9 mouse cellular contexts compared by ENCODE assay signal in genomic region chr7:25711731-25712197, GRCm38 (mm10). TPM values are rescaled to one million over a fixed set of nuclear protein-coding genes. Genes with fewer than 3 reads are reported as not detected.
A peak's percentile ranks its signal among the peaks of the same experiment; 100 is the strongest.
DNase-seq lines count a peak whose midpoint lies in the region; ATAC-seq and TF ChIP-seq lines count a peak whose summit lies in the region.
"Had no signal": no experiment of that assay in that cellular context is flagged by ENCODE, and none has a peak within 500 bp of the region (broad histone marks: within the 10 kb centered on the region; RNA-seq: fewer than 3 reads in every experiment).

No protein-coding gene starts in this region.

- H3K27me3 ChIP-seq in kidney, embryonic 14.5 days (ENCODE audit: control insufficient read depth, insufficient read depth, low read length), result no peaks in the 10 kb centered on the region
- H3K27me3 ChIP-seq in kidney, adult 2 months (replicated peaks; ENCODE audit: control insufficient read depth, insufficient read depth, low read length), result no peaks in the 10 kb centered on the region
- no peaks in the 10 kb centered on the region for H3K27me3 ChIP-seq in hindbrain, embryonic 16.5 days (replicated peaks; ENCODE audit: control insufficient read depth, insufficient read depth, low read length)
- H3K27me3 ChIP-seq in midbrain, embryonic 15.5 days (replicated peaks), result no peaks in the 10 kb centered on the region

- 0 out of 2 replicates have a peak, but pooled peaks have one; percentile 5 for ATAC-seq in kidney, embryonic 14.5 days (ENCODE audit: low FRiP score, low TSS enrichment)
- ATAC-seq in hindbrain, embryonic 16.5 days, result no peak
- 0 out of 2 replicates have a peak, but pooled peaks have one; percentile 15 for ATAC-seq in midbrain, embryonic 15.5 days (replicated peaks)

- TF ChIP-seq CTCF in kidney, adult 2 months (conservative IDR thresholded peaks at IDR 0.05; ENCODE audit: insufficient read depth, insufficient read length, low read depth, low read length), result no peak
- no peak for TF ChIP-seq CTCF in bone marrow, adult 2 months (IDR thresholded peaks at IDR 0.05; ENCODE audit: control insufficient read depth, insufficient read depth, low read length)

- no peak overlapping the region for H3K4me2 ChIP-seq in kidney, embryonic 14.5 days (replicated peaks; ENCODE audit: low read depth, low read length)
- H3K4me2 ChIP-seq in hindbrain, embryonic 16.5 days (ENCODE audit: low read length), result no peak overlapping the region
- no peak overlapping the region for H3K4me2 ChIP-seq in midbrain, embryonic 15.5 days

- no peak overlapping the region for H3K4me3 ChIP-seq in kidney, embryonic 14.5 days (ENCODE audit: low read length)
- H3K4me3 ChIP-seq in kidney, adult 2 months (ENCODE audit: insufficient read depth, low read depth, low read length), result no peak overlapping the region
- H3K4me3 ChIP-seq in bone marrow, adult 2 months (replicated peaks; ENCODE audit: control insufficient read depth, low read depth, low read length), result no peak overlapping the region
- H3K4me3 ChIP-seq in hindbrain, embryonic 16.5 days (ENCODE audit: low read length), result no peak overlapping the region
- no peak overlapping the region for H3K4me3 ChIP-seq in midbrain, embryonic 15.5 days

- H3K4me1 ChIP-seq in kidney, embryonic 14.5 days (ENCODE audit: control insufficient read depth, insufficient read depth, low read length), result peaks cover 23% of the 10 kb centered on the region
- H3K4me1 ChIP-seq in kidney, adult 2 months (ENCODE audit: control insufficient read depth, insufficient read depth, low read length), result 0 out of 2 replicates have a peak, but pooled peaks cover 3% of the 10 kb centered on the region
- H3K4me1 ChIP-seq in bone marrow, adult 2 months (ENCODE audit: control insufficient read depth, insufficient read depth, low read length), result peaks cover 12% of the 10 kb centered on the region
- H3K4me1 ChIP-seq in hindbrain, embryonic 16.5 days (ENCODE audit: control insufficient read depth, insufficient read depth, low read depth, low read length), result peaks cover 9% of the 10 kb centered on the region
- H3K4me1 ChIP-seq in midbrain, embryonic 15.5 days, result peaks cover 17% of the 10 kb centered on the region

- no peak overlapping the region for H3K9ac ChIP-seq in kidney, embryonic 14.5 days (ENCODE audit: low read depth, low read length)
- H3K9ac ChIP-seq in hindbrain, embryonic 16.5 days (ENCODE audit: low read depth, low read length), result no peak overlapping the region; the same call in 1 of the 2 replicates
- H3K9ac ChIP-seq in midbrain, embryonic 15.5 days, result no peak overlapping the region

- DNase-seq in kidney, adult 2 months, result no peak
- peak; percentile 50 for DNase-seq in forelimb bud, embryonic 11.5 days (ENCODE audit: low read depth, low spot score)
- DNase-seq in thymus, postnatal 0 days (ENCODE audit: low spot score), result no peak
- DNase-seq in kidney, adult 11 months, result no peak

- no peak overlapping the region for H3K27ac ChIP-seq in kidney, embryonic 14.5 days (ENCODE audit: low read depth, low read length)
- no peak overlapping the region for H3K27ac ChIP-seq in kidney, adult 2 months (ENCODE audit: insufficient read depth, low read depth, low read length)
- peak overlapping the region; percentile 79 for H3K27ac ChIP-seq in bone marrow, adult 2 months (ENCODE audit: control insufficient read depth, insufficient read depth, low read depth, low read length, poor library complexity)
- H3K27ac ChIP-seq in hindbrain, embryonic 16.5 days (ENCODE audit: low read depth, low read length), result 0 out of 2 replicates have a peak overlapping the region, but pooled peaks have one; percentile 29
- no peak overlapping the region for H3K27ac ChIP-seq in midbrain, embryonic 15.5 days

- H3K36me3 ChIP-seq in kidney, embryonic 14.5 days (ENCODE audit: control insufficient read depth, insufficient read depth, low read length), result peaks cover 43% of the 10 kb centered on the region
- H3K36me3 ChIP-seq in kidney, adult 2 months (ENCODE audit: control insufficient read depth, insufficient read depth, low read length), result no peaks in the 10 kb centered on the region; the same call in 1 of the 2 replicates
- H3K36me3 ChIP-seq in hindbrain, embryonic 16.5 days (ENCODE audit: control insufficient read depth, insufficient read depth, low read length), result peaks cover 32% of the 10 kb centered on the region
- H3K36me3 ChIP-seq in midbrain, embryonic 15.5 days (replicated peaks), result peaks cover 30% of the 10 kb centered on the region

- no peak for TF ChIP-seq POLR2A in kidney, adult 2 months (IDR thresholded peaks at IDR 0.05; ENCODE audit: low read depth, low read length)
- peak; percentile 17; the same call in 1 of the 2 replicates for TF ChIP-seq POLR2A in bone marrow, adult 2 months (IDR thresholded peaks at IDR 0.05; ENCODE audit: borderline replicate concordance, control insufficient read depth, low read depth, low read length)

- H3K9me3 ChIP-seq in kidney, embryonic 14.5 days (ENCODE audit: control insufficient read depth, low read length), result no peaks in the 10 kb centered on the region
- no peaks in the 10 kb centered on the region for H3K9me3 ChIP-seq in hindbrain, embryonic 16.5 days (ENCODE audit: control insufficient read depth, low read length)
- no peaks in the 10 kb centered on the region for H3K9me3 ChIP-seq in midbrain, embryonic 15.5 days

- 28% methylated on average over 7 of the region's 7 CpGs for WGBS in kidney, embryonic 14.5 days
- WGBS in kidney, adult 2 months, result 60% methylated on average over 7 of the region's 7 CpGs
- WGBS in bone marrow, adult 2 months, result 15% methylated on average over 7 of the region's 7 CpGs
- WGBS in hindbrain, embryonic 16.5 days, result 27% methylated on average over 7 of the region's 7 CpGs
- 32% methylated on average over 7 of the region's 7 CpGs for WGBS in midbrain, embryonic 15.5 days

RNA-seq across cellular contexts. Expression of gene Ccdc97, which starts 7.1 kb away (rescaled TPM):
- 24.8 and 32.4 TPM in 2 replicates for polyA plus RNA-seq in kidney, embryonic 14.5 days (2014; fragmentation: Nextera tagmentation; extraction: Ambion mirVana)
- 52.5 and 53.5 TPM in 2 replicates for polyA plus RNA-seq in kidney, adult 2 months (2012; rRNA removed)
- 33.4 and 65.4 TPM in 2 replicates for polyA plus RNA-seq in bone marrow, adult 2 months (2011; ENCODE audit: insufficient read depth, insufficient read length, low replicate concordance, missing spikeins)
- polyA plus RNA-seq in hindbrain, embryonic 16.5 days (2015; fragmentation: Nextera tagmentation; extraction: Ambion mirVana), result 29.3 and 40.1 TPM in 2 replicates
- 39.5 and 40.2 TPM in 2 replicates for polyA plus RNA-seq in midbrain, embryonic 15.5 days (2015; fragmentation: Nextera tagmentation; extraction: Ambion mirVana)
- 16.2 and 22.4 TPM in 2 replicates for polyA plus RNA-seq in thymus, postnatal 0 days (2015; fragmentation: Nextera tagmentation; extraction: Ambion mirVana)

RNA-seq across cellular contexts. Expression of gene Tgfb1, which starts 25.0 kb away (rescaled TPM):
- 3.8 and 5.1 TPM in 2 replicates for polyA plus RNA-seq in kidney, embryonic 14.5 days (2014; fragmentation: Nextera tagmentation; extraction: Ambion mirVana)
- 18.9 and 24.5 TPM in 2 replicates for polyA plus RNA-seq in kidney, adult 2 months (2012; rRNA removed)
- polyA plus RNA-seq in bone marrow, adult 2 months (2011; ENCODE audit: insufficient read depth, insufficient read length, low replicate concordance, missing spikeins), result 53.9 and 75.5 TPM in 2 replicates
- polyA plus RNA-seq in hindbrain, embryonic 16.5 days (2015; fragmentation: Nextera tagmentation; extraction: Ambion mirVana), result 0.63 and 1.2 TPM in 2 replicates
- 0.56 and 1.0 TPM in 2 replicates for polyA plus RNA-seq in midbrain, embryonic 15.5 days (2015; fragmentation: Nextera tagmentation; extraction: Ambion mirVana)
- 8.5 and 11.6 TPM in 2 replicates for polyA plus RNA-seq in thymus, postnatal 0 days (2015; fragmentation: Nextera tagmentation; extraction: Ambion mirVana)

RNA-seq across cellular contexts. Expression of gene B9d2, which starts 31.2 kb away (rescaled TPM):
- polyA plus RNA-seq in kidney, embryonic 14.5 days (2014; fragmentation: Nextera tagmentation; extraction: Ambion mirVana), result 33.6 and 36.5 TPM in 2 replicates
- 63.1 and 70.4 TPM in 2 replicates for polyA plus RNA-seq in kidney, adult 2 months (2012; rRNA removed)
- 19.1 and 40.8 TPM in 2 replicates for polyA plus RNA-seq in bone marrow, adult 2 months (2011; ENCODE audit: insufficient read depth, insufficient read length, low replicate concordance, missing spikeins)
- polyA plus RNA-seq in hindbrain, embryonic 16.5 days (2015; fragmentation: Nextera tagmentation; extraction: Ambion mirVana), result 48.4 and 49.8 TPM in 2 replicates
- polyA plus RNA-seq in midbrain, embryonic 15.5 days (2015; fragmentation: Nextera tagmentation; extraction: Ambion mirVana), result 47.3 and 50.9 TPM in 2 replicates
- polyA plus RNA-seq in thymus, postnatal 0 days (2015; fragmentation: Nextera tagmentation; extraction: Ambion mirVana), result 67.9 and 68.3 TPM in 2 replicates

RNA-seq across cellular contexts. Expression of gene Tmem91, which starts 36.8 kb away (rescaled TPM):
- 1.8 and 2.5 TPM in 2 replicates for polyA plus RNA-seq in kidney, embryonic 14.5 days (2014; fragmentation: Nextera tagmentation; extraction: Ambion mirVana)
- polyA plus RNA-seq in kidney, adult 2 months (2012; rRNA removed), result 0.27 and 0.48 TPM in 2 replicates
- 2.9 TPM in 1 of 2 replicates, not detected in the other for polyA plus RNA-seq in bone marrow, adult 2 months (2011; ENCODE audit: insufficient read depth, insufficient read length, low replicate concordance, missing spikeins)
- polyA plus RNA-seq in hindbrain, embryonic 16.5 days (2015; fragmentation: Nextera tagmentation; extraction: Ambion mirVana), result 101 and 129 TPM in 2 replicates
- polyA plus RNA-seq in midbrain, embryonic 15.5 days (2015; fragmentation: Nextera tagmentation; extraction: Ambion mirVana), result 53.5 and 54.0 TPM in 2 replicates
- 4.0 and 6.3 TPM in 2 replicates for polyA plus RNA-seq in thymus, postnatal 0 days (2015; fragmentation: Nextera tagmentation; extraction: Ambion mirVana)
- polyA plus RNA-seq: liver, adult 2 months had no signal

RNA-seq across cellular contexts. Expression of gene Hnrnpul1, which starts 42.8 kb away (rescaled TPM):
- polyA plus RNA-seq in kidney, embryonic 14.5 days (2014; fragmentation: Nextera tagmentation; extraction: Ambion mirVana), result 65.6 and 86.2 TPM in 2 replicates
- 33.3 and 41.7 TPM in 2 replicates for polyA plus RNA-seq in kidney, adult 2 months (2012; rRNA removed)
- polyA plus RNA-seq in bone marrow, adult 2 months (2011; ENCODE audit: insufficient read depth, insufficient read length, low replicate concordance, missing spikeins), result 74.6 and 75.3 TPM in 2 replicates
- 32.3 and 37.6 TPM in 2 replicates for polyA plus RNA-seq in hindbrain, embryonic 16.5 days (2015; fragmentation: Nextera tagmentation; extraction: Ambion mirVana)
- 43.6 and 44.4 TPM in 2 replicates for polyA plus RNA-seq in midbrain, embryonic 15.5 days (2015; fragmentation: Nextera tagmentation; extraction: Ambion mirVana)
- 64.9 and 66.2 TPM in 2 replicates for polyA plus RNA-seq in thymus, postnatal 0 days (2015; fragmentation: Nextera tagmentation; extraction: Ambion mirVana)

Comparison
In these comparisons a context has a peak if more than half of its experiments do, and no peak if none do; other contexts are left out.
1. H3K27ac ChIP-seq: peak in bone marrow, adult 2 months (single experiment) and hindbrain, embryonic 16.5 days (single experiment); none in kidney, embryonic 14.5 days (single experiment), kidney, adult 2 months (single experiment) and midbrain, embryonic 15.5 days (single experiment).